Mouse (Mus musculus) liver, embryonic 16.5 days (tissue): ENCODE results near the gene Gpatch2l. TPM values are rescaled to one million over a fixed set of nuclear protein-coding genes. Genes with fewer than 3 reads are reported as not detected.

Source experiments
- ATAC-seq: fragments of 200-750 bp; cut with Nextera tagmentation; 2 replicates; pipeline ENCODE4 v1.8.0; 2017; ENCODE audit warnings: low read depth, mild to moderate bottlenecking, moderate number of reproducible peaks, moderate library complexity
- H3K27ac ChIP-seq: fragments of 300-500 bp; sonication (generic); 2 replicates; pipeline ENCODE4 v1.5.1; 2014; ENCODE audit warnings: mild to moderate bottlenecking, low read length
- H3K27me3 ChIP-seq: fragments of 300-500 bp; sonication (generic); 2 replicates; pipeline ENCODE4 v1.6.1; 2014; ENCODE audit warnings: low read depth, low read length, mixed read lengths; ENCODE audit not compliant: control insufficient read depth, insufficient read depth
- H3K36me3 ChIP-seq: fragments of 300-500 bp; sonication (generic); 2 replicates; pipeline ENCODE4 v1.6.1; 2014; ENCODE audit warnings: mild to moderate bottlenecking; ENCODE audit not compliant: control insufficient read depth, insufficient read depth
- H3K4me1 ChIP-seq: fragments of 300-500 bp; sonication (generic); 2 replicates; pipeline ENCODE4 v1.6.1; 2014; ENCODE audit warnings: low read depth, low read length, mixed read lengths; ENCODE audit not compliant: control insufficient read depth
- H3K4me2 ChIP-seq: fragments of 300-500 bp; sonication (generic); 2 replicates; pipeline ENCODE4 v1.6.1; 2014; ENCODE audit warnings: low read depth, low read length, mixed read lengths
- H3K4me3 ChIP-seq: fragments of 300-500 bp; sonication (generic); 2 replicates; pipeline ENCODE4 v1.5.1; 2014; ENCODE audit warnings: low read depth, mild to moderate bottlenecking, low read length
- H3K9ac ChIP-seq: fragments of 300-500 bp; sonication (generic); 2 replicates; pipeline ENCODE4 v1.6.1; 2014; ENCODE audit warnings: low read depth, low read length
- H3K9me3 ChIP-seq: fragments of 300-500 bp; sonication (generic); replicated peaks from 2 replicates; pipeline ENCODE4 v1.6.1; 2016; ENCODE audit warnings: low read length; ENCODE audit not compliant: control insufficient read depth
- WGBS: fragments of 180-500 bp; shearing (Covaris S2); extraction: QIAGEN DNeasy Blood & Tissue Kit; methylation state at CpG from one replicate; pipeline ENCODE4 v1.1.7; 2014; ENCODE audit not compliant: insufficient replicate concordance; 5-methylcytosine and 5-hydroxymethylcytosine counted together
- polyA plus RNA-seq: library from polyadenylated mRNA; unstranded; fragments of >200 nt; fragmentation: Nextera tagmentation; extraction: Ambion mirVana; gene quantifications from 2 replicates; pipeline ENCODE4 v1.2.1, GENCODE M21; 2015

Gpatch2l gene
- polyA plus RNA-seq, 1 experiment from 2014 or later = 5.4 TPM

GRCm38 (mm10) chr12:86336887-86337286 lies 95.2 kb downstream of the Gpatch2l start:
- Histone ChIP-seq H3K9ac (no peak overlapping the region), H3K36me3 (no peaks in the 10 kb centered on the region), H3K4me2 (no peak overlapping the region), H3K4me3 (no peak overlapping the region), H3K4me1 (no peaks in the 10 kb centered on the region), H3K27me3 (no peaks in the 10 kb centered on the region), H3K27ac (no peak overlapping the region), H3K9me3 (no peaks in the 10 kb centered on the region)
- 34% methylated on average over 7 of the region's 7 CpGs for WGBS
- no peak for ATAC-seq

Other genes starting within 250 kb of the Gpatch2l start
- gene Tgfb3, start 162.8 kb upstream of the Gpatch2l start, polyA plus RNA-seq = 2.0 and 2.4 TPM in 2 replicates
- gene Ift43, start 159.3 kb upstream of the Gpatch2l start, polyA plus RNA-seq = 6.0 and 6.6 TPM in 2 replicates
- 0.08 and 0.09 TPM in 2 replicates for gene Esrrb, start 119.3 kb downstream of the Gpatch2l start, polyA plus RNA-seq